Mouse (Mus musculus) limb, embryonic 13.5 days (tissue): ENCODE data around the gene Cttn. TPM values are rescaled to one million over a fixed set of nuclear protein-coding genes. Genes with fewer than 3 reads are reported as not detected.

Experiments
- ATAC-seq: fragments of 200-750 bp; cut with Nextera tagmentation; 2 replicates; pipeline ENCODE4 v1.8.0; 2017; ENCODE audit warnings: low read depth, moderate number of reproducible peaks, moderate TSS enrichment; ENCODE audit not compliant: low FRiP score
- H3K27ac ChIP-seq: fragments of 300-500 bp; sonication (generic); 2 replicates; pipeline ENCODE4 v1.5.1; 2015; ENCODE audit warnings: inconsistent platforms, mild to moderate bottlenecking, moderate library complexity
- H3K27me3 ChIP-seq: fragments of 300-500 bp; sonication (generic); 2 replicates; pipeline ENCODE4 v1.6.1; 2015; ENCODE audit warnings: mild to moderate bottlenecking, inconsistent platforms
- H3K36me3 ChIP-seq: fragments of 300-500 bp; sonication (generic); 2 replicates; pipeline ENCODE4 v1.6.1; 2015; ENCODE audit warnings: inconsistent platforms, mild to moderate bottlenecking, moderate library complexity
- H3K4me1 ChIP-seq: fragments of 300-500 bp; sonication (generic); 2 replicates; pipeline ENCODE4 v1.6.1; 2015; ENCODE audit warnings: inconsistent platforms
- H3K4me2 ChIP-seq: fragments of 300-500 bp; sonication (generic); replicated peaks from 2 replicates; pipeline ENCODE4 v1.6.1; 2015; ENCODE audit warnings: inconsistent platforms, mild to moderate bottlenecking, moderate library complexity
- H3K4me3 ChIP-seq: fragments of 300-500 bp; sonication (generic); 2 replicates; pipeline ENCODE4 v1.5.1; 2015; ENCODE audit warnings: moderate library complexity, mild to moderate bottlenecking, inconsistent platforms
- H3K9ac ChIP-seq: fragments of 300-500 bp; sonication (generic); 2 replicates; pipeline ENCODE4 v1.6.1; 2015; ENCODE audit warnings: mild to moderate bottlenecking, inconsistent platforms
- H3K9me3 ChIP-seq: fragments of 300-500 bp; sonication (generic); 2 replicates; pipeline ENCODE4 v1.6.1; 2016; ENCODE audit warnings: inconsistent platforms
- WGBS: fragments of 180-500 bp; shearing (Covaris S2); methylation state at CpG from one replicate; pipeline ENCODE4 v1.1.7; 2015; 5-methylcytosine and 5-hydroxymethylcytosine counted together
- polyA plus RNA-seq: library from polyadenylated mRNA; unstranded; fragments of >200 nt; fragmentation: Nextera tagmentation; extraction: Ambion mirVana; gene quantifications from 2 replicates; pipeline ENCODE4 v1.2.1, GENCODE M21; 2015

Cttn gene
- polyA plus RNA-seq, 1 experiment from 2014 or later, result 192 TPM

- H3K4me1 ChIP-seq, result peaks cover 30% of the 10 kb centered on the region
- no peaks in the 10 kb centered on the region for H3K9me3 ChIP-seq
- no peak overlapping the region for H3K9ac ChIP-seq
- no peak overlapping the region for H3K27ac ChIP-seq
- no peak overlapping the region for H3K4me3 ChIP-seq
- WGBS, result 84% methylated on average over 5 of the region's 5 CpGs
- no peak overlapping the region for H3K4me2 ChIP-seq
- no peaks in the 10 kb centered on the region for H3K36me3 ChIP-seq
- no peak for ATAC-seq
- H3K27me3 ChIP-seq, result no peaks in the 10 kb centered on the region
Observed at GRCm38 (mm10) chr7:144414632-144415031, 56.2 kb downstream of the Cttn start.

- no peak overlapping the region for H3K9ac ChIP-seq
- no peak for ATAC-seq
- H3K4me3 ChIP-seq, result no peak overlapping the region
- no peaks in the 10 kb centered on the region for H3K36me3 ChIP-seq
- H3K27ac ChIP-seq, result no peak overlapping the region
- peaks cover 23% of the 10 kb centered on the region for H3K4me1 ChIP-seq
- no peaks in the 10 kb centered on the region for H3K9me3 ChIP-seq
- no peak overlapping the region; the same call in 1 of the 2 replicates for H3K4me2 ChIP-seq
- WGBS, result 32% methylated on average over 22 of the region's 22 CpGs
- H3K27me3 ChIP-seq, result no peaks in the 10 kb centered on the region
Observed at GRCm38 (mm10) chr7:144411967-144412906, 58.6 kb downstream of the Cttn start.

- Histone ChIP-seq H3K4me3 (no peak overlapping the region), H3K4me1 (peaks cover 24% of the 10 kb centered on the region), H3K4me2 (no peak overlapping the region), H3K27me3 (no peaks in the 10 kb centered on the region), H3K27ac (no peak overlapping the region), H3K9me3 (no peaks in the 10 kb centered on the region), H3K9ac (no peak overlapping the region), H3K36me3 (no peaks in the 10 kb centered on the region)
- 87% methylated on average over 18 of the region's 18 CpGs for WGBS
- no peak for ATAC-seq
Observed at GRCm38 (mm10) chr7:144409682-144410081, 61.1 kb downstream of the Cttn start.

- no peaks in the 10 kb centered on the region for H3K9me3 ChIP-seq
- no peak overlapping the region for H3K4me2 ChIP-seq
- H3K27ac ChIP-seq, result peak overlapping the region; percentile 28; the same call in 1 of the 2 replicates
- H3K27me3 ChIP-seq, result no peaks in the 10 kb centered on the region
- H3K36me3 ChIP-seq, result no peaks in the 10 kb centered on the region
- peaks cover 24% of the 10 kb centered on the region for H3K4me1 ChIP-seq
- H3K9ac ChIP-seq, result no peak overlapping the region
- no peak for ATAC-seq
- whole genome bisulfite sequencing, result 86% methylated on average over 2 of the region's 2 CpGs
- H3K4me3 ChIP-seq, result no peak overlapping the region
Observed at GRCm38 (mm10) chr7:144408464-144409000, 62.3 kb downstream of the Cttn start.

GRCm38 (mm10) chr7:144407675-144408074 lies 63.1 kb downstream of the Cttn start:
- Histone ChIP-seq H3K36me3 (no peaks in the 10 kb centered on the region), H3K9me3 (no peaks in the 10 kb centered on the region), H3K4me3 (no peak overlapping the region), H3K27me3 (no peaks in the 10 kb centered on the region), H3K4me1 (peaks cover 20% of the 10 kb centered on the region), H3K4me2 (no peak overlapping the region), H3K27ac (peak overlapping the region; percentile 39; the same call in 1 of the 2 replicates), H3K9ac (no peak overlapping the region)
- 43% methylated on average over 4 of the region's 4 CpGs for WGBS
- ATAC-seq, result peak; percentile 51

- ATAC-seq, result no peak
- 85% methylated on average over 4 of the region's 4 CpGs for WGBS
- Histone ChIP-seq H3K27ac (no peak overlapping the region), H3K4me2 (no peak overlapping the region), H3K36me3 (no peaks in the 10 kb centered on the region), H3K4me3 (no peak overlapping the region), H3K9ac (no peak overlapping the region), H3K9me3 (no peaks in the 10 kb centered on the region), H3K27me3 (no peaks in the 10 kb centered on the region), H3K4me1 (peaks cover 4% of the 10 kb centered on the region)
Observed at GRCm38 (mm10) chr7:144402492-144402891, 68.3 kb downstream of the Cttn start.

GRCm38 (mm10) chr7:144391727-144392126 lies 79.1 kb downstream of the Cttn start:
- H3K9ac ChIP-seq, result no peak overlapping the region
- ATAC-seq, result no peak
- no peak overlapping the region for H3K4me2 ChIP-seq
- no peaks in the 10 kb centered on the region for H3K36me3 ChIP-seq
- no peaks in the 10 kb centered on the region for H3K4me1 ChIP-seq
- no peaks in the 10 kb centered on the region for H3K9me3 ChIP-seq
- H3K27ac ChIP-seq, result no peak overlapping the region
- WGBS, result 56% methylated on average over 6 of the region's 6 CpGs
- H3K27me3 ChIP-seq, result no peaks in the 10 kb centered on the region
- no peak overlapping the region for H3K4me3 ChIP-seq

- H3K27ac ChIP-seq, result no peak overlapping the region
- no peaks in the 10 kb centered on the region for H3K9me3 ChIP-seq
- H3K9ac ChIP-seq, result no peak overlapping the region
- no peak for ATAC-seq
- H3K4me2 ChIP-seq, result no peak overlapping the region
- no peaks in the 10 kb centered on the region for H3K4me1 ChIP-seq
- 64% methylated on average over 8 of the region's 8 CpGs for WGBS
- no peaks in the 10 kb centered on the region for H3K27me3 ChIP-seq
- H3K4me3 ChIP-seq, result no peak overlapping the region
- no peaks in the 10 kb centered on the region for H3K36me3 ChIP-seq
Observed at GRCm38 (mm10) chr7:144390676-144391075, 80.1 kb downstream of the Cttn start.

- H3K9me3 ChIP-seq, result no peaks in the 10 kb centered on the region
- H3K36me3 ChIP-seq, result no peaks in the 10 kb centered on the region
- ATAC-seq, result no peak
- no peaks in the 10 kb centered on the region for H3K4me1 ChIP-seq
- H3K9ac ChIP-seq, result no peak overlapping the region
- no peak overlapping the region for H3K4me2 ChIP-seq
- 96% methylated on average over 2 of the region's 2 CpGs for WGBS
- H3K4me3 ChIP-seq, result no peak overlapping the region
- no peak overlapping the region for H3K27ac ChIP-seq
- H3K27me3 ChIP-seq, result no peaks in the 10 kb centered on the region
Observed at GRCm38 (mm10) chr7:144389704-144390103, 81.1 kb downstream of the Cttn start.

GRCm38 (mm10) chr7:144387537-144387936 lies 83.3 kb downstream of the Cttn start:
- 91% methylated on average over 6 of the region's 6 CpGs for WGBS
- Histone ChIP-seq H3K27ac (no peak overlapping the region), H3K9ac (no peak overlapping the region), H3K4me2 (no peak overlapping the region), H3K27me3 (no peaks in the 10 kb centered on the region), H3K9me3 (no peaks in the 10 kb centered on the region), H3K4me3 (no peak overlapping the region), H3K36me3 (no peaks in the 10 kb centered on the region), H3K4me1 (no peaks in the 10 kb centered on the region)
- no peak for ATAC-seq
